Mouse (Mus musculus): ENCODE results near the gene Gm20388.

- TF ChIP-seq CTCF (IDR thresholded peaks at IDR 0.05; ENCODE audit: low read depth) (no peak), EP300 (IDR thresholded peaks at IDR 0.05; ENCODE audit: low read depth) (no peak)
Measured at GRCm38 (mm10) chr8:124371410-124372123, 4460.9 kb downstream of the Gm20388 start.
